Mouse (Mus musculus): ENCODE data around the gene Satb1.

Gene Satb1

DNA sequence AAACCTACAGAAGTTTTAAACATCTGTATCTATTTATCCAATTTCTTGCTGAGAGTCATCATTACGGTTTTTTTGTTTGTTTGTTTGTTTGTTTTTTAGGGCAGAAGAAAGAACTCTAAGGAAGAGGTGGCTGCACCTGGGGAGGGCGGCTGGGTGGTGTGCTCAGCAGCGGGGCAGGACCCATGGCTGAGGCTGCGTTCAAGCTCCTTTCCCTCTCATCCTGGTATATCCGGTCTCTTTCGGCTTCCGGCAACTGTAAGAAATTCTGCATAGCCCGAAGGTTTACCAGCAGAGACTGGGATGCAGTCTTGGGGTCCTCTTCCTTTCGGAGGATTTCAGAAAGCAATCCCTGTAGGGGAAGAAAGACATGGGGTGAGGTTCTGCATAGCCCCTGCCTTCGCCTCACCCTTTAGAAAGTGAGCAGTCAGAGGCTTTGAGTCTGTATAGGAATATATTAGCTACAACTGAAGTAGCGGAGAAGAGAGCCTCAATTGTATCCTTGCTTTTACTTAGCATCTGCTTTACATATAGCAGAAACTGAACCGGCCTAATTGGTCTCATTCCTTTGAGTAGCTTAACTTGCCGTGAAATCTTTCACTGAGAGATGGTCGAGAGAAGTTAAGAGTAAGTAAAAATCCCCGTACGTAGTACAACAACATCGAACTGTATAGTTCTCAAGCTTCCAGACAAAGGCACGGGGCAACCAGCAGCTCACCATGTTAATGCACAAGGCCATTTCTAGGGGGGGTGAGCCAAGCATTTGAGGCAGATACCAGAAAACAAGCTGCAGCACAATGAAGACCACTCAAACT, 57.8 kb downstream of the Satb1 start:
- no peak for DNase-seq (ENCODE audit: low spot score)

DNA sequence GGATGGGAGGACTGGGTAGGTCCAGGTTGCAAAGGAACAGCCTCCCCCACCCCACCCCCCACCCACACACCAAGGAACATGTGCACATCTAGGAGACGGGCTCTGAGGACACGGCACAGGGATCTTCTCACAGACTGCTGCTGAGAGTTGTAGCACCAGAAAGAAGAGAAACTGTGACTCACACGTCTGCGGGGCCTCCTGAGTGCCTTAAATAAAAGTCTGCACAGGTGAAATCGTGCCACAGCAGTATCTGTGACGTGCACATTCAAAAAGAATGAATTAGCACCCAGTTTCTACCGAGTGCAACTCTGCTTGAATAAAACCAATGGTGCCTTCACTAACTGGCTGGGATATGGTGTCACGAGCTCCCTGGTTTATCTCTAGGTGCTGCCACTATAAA, 69.5 kb downstream of the Satb1 start:
- DNase-seq (ENCODE audit: low spot score): no peak

DNA sequence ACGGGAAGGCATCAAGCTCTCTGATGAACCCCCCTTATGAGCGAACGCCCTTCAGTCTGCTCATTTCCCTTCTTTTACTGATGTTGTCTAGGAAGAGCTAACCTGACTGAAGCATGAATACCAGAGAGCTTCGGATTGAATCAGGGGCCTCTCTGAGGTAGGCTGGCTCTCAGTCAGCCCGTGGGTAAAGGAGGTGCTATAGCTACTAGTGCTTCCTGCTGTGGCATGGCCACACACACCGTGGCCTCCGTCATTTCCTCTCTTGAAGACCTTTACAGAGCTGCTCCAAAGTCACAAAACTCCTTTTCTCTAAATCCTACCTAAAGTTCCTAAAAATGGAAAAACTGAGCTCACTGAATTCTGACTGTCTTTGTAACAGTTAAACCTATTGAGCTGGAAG, 70.6 kb downstream of the Satb1 start:
- no peak for DNase-seq (ENCODE audit: low spot score)

DNA sequence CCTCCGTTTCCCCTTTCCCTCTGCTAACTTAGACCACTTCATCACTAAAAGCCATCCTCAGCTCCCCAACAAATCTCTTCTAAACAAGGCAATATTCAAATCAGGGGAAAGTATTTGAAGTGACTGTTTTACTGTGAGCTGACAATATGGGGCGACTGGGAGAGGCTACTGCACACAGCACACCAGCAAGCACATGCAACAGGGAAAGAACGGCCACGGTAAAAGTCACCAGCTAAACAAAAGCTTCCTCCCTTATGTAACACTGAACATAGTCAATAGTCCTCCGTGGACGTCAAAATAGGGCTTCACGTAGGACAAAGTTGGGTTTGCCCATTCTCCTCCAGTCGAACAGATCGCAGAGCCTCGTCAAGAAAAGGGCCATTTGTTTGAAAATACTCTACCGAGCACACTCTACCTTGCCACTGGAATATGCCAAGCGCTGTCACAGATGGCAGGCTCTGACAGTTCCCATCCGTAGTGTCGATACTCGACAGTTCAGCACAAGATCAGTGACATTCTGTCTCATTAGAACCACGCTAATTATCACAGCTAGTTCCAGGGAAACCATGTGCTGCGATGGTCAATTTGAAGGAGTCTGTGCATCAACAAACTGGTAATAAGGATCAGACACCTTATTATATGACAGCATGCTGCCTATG, 72.0 kb downstream of the Satb1 start:
- no peak for DNase-seq (ENCODE audit: low spot score)

DNA sequence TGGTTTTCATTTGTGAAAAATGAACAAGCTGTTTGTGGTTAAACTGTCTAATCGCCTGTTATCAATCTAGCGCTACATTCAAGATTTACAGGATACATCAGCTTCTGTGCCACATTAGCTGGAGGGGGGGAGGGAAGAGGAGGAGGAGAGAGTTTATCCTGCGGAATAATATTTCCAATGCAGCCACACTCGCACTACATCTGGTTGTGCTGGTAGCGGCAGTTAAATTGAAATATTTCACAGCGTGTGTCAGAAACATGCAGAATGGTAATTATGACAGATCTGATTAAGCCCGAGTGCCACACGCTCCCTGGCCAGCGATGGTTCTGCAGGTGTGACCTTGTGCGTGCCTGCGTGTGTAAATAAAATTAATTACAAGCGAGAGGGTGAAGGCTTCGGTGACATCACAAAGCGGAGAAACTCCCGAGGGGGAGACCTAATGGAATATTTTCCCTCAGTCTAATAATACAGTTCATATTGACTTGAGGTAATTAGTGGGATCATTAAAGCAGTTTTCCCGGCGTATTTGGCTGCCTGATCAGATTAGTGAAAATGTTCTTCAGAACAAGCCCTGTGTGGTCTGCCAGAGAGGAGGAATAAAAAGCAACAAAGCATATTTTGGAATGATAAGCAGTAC, 72.7 kb downstream of the Satb1 start:
- DNase-seq (ENCODE audit: low spot score): no peak

DNA sequence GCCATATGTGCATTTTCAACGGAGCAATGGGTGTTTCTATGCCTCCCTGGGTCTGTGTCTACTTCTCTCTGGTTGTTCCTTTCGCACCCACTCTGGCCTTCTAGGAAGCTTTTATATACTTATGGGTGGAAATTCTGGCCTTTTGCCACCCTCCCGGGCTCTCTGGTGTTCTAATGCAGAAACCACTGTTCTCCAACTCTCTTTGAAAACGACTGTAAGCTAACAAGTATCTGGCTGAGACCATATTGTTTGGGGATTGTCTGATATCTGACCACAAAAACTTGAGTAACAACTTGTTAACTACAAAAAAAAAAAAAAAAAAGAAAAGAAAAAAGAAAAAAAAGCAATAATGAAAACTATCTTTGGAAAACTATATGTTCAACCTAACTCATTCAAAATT, 73.6 kb downstream of the Satb1 start:
- DNase-seq (ENCODE audit: low spot score): no peak

DNA sequence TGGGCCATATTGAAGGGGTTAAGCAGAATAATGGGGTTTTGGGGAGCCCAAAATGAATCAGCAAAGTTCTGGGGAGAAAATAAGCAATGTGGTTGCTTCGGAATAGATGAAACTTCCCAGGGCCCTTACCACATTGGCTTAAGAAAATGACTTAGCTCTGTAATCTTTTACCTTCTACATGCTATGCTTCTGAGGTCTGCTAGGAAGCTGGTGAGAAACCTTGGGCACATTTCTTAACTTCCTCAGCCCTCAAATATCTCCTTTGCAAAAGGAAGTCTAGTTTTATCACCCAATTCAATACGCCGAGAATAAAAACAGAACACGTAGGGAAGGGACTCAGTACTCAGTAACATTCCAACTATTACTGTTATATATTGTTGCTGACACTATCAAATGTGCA, 80.9 kb downstream of the Satb1 start:
- no peak for DNase-seq (ENCODE audit: low spot score)

DNA sequence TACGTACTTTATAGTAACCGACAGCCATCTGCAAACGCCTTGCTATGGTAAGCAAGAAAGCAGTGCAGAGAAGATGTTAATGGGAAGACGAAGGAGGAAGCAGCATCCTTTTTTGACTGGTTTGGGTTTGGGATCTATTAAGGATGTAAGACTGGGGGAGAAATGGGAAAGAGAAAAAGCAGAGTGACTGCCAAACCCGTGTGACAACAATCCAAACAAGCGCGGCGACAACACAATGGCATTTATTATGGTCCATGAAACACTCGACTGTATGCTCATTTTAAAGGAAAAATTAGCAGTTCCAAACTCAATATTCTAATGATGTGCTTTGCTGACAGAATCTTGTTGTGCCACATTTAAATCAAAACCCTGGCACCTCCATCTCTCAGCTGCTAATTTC, 85.9 kb downstream of the Satb1 start:
- no peak for DNase-seq (ENCODE audit: low spot score)

DNA sequence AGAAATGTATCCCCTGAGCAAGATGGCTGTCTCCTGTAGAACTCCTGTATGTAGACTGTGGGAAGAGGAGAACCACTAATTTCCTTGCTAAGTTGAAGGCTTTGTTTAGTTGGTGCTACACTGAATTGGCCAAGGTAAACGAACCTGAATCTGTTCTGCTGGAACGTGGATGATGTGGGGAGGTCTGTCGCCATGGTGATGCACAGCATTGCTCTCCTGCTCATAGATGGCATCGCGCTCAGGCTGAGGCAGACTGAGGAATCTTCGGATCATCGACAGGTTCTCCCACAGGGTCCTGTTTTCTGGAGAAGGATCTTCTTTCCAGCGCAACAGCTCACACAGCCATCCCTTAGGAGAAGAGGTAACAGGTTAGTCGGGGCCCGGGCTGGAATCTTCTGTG, 90.6 kb downstream of the Satb1 start:
- no peak for DNase-seq (ENCODE audit: low spot score)

DNA sequence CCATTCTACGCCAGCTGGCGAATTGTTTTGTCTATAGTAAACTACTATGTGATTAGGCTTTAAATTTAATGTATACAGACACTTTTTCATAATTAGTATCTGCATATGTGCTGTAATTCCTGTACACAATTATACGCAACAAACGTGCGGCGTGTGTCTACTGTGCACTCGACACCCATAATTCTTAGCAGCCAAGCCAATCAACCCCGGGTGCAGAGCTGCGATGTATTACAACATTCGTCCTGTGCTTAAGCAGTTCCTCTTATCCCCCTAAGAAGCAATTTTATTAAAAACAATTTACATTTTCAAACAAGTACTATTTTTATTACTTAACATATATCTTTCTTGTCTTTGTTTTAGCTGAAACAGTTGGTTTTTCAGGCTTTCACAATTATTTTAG, 92.0 kb downstream of the Satb1 start:
- DNase-seq (ENCODE audit: low spot score): no peak

DNA sequence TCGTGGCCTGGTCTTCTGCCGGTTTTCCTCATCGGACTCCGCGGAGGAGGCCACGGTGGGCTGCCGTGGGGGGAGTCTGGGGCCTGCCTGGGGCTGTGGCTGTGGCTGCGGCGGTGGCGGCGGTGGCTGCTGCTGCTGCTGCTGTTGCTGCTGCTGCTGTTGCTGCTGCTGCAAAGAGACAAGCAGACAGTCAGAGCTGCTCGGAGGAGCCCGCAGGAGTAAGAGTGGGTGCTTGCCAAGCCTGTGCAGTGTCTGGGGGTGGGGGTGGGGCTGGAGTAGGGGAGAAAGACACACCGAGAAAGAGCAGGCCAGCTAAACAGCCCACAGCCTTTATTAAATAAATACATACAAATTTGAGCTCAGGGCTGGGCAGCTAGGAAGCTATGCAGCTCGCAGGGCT, 92.8 kb downstream of the Satb1 start:
- DNase-seq (ENCODE audit: low spot score): no peak

DNA sequence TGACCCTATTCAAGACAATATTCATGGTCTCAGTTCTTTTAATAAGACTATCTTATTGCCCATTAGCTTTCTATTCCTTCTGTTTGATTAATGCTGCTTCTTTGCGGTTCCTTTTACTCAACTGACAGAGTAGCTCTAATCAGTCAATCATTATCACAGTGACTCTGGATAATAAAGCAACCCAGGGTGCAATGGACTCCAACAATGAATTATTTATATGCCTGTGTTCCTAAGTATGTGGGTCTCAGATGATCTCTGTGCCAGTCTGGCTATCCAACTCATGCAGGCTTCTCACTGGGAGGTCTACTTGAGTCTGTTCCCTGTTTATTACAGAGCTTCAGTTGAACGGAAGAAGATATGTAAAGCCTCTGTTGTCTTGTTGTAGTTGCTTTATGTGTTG, 108.6 kb downstream of the Satb1 start:
- DNase-seq (ENCODE audit: low spot score): no peak

DNA sequence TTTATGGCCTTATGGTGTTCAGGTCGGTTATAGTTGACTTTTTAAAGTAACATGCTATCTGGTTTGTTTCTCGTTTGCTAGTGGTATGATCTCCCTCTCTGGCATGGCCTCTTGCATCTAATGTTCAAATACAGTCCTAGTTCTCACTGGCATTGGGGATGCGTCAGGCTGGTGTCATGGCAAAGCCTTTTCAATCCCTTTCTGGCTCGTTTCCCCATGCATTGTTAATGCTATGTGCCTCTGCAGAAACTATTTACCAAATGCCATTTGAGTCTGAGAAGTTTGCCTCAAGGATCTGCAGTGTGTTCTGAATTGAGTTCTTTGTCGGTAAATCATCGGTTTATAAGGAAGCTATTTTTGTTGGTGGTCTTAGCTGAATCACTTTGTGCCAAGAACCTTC, 137.4 kb downstream of the Satb1 start:
- DNase-seq (ENCODE audit: low spot score): no peak

DNA sequence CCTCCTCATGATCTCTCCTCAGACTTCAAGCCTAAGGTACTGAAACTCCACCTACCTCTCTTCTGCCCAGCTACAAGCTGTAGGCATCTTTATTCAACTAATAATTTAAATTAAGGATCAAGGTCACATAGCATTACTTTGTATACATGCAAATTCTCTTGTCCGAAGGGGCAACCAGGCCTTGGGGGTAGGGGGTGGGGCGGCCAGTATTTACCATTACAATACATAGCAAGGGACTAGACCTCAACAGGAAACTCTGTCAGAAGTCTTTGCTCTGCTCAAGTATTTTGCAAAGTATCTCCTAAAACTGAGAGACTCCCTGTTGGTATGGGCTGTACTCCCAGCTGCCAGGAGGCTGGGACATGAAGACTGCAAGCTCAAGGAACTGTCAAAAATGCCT, 137.8 kb downstream of the Satb1 start:
- no peak for DNase-seq (ENCODE audit: low spot score)

DNA sequence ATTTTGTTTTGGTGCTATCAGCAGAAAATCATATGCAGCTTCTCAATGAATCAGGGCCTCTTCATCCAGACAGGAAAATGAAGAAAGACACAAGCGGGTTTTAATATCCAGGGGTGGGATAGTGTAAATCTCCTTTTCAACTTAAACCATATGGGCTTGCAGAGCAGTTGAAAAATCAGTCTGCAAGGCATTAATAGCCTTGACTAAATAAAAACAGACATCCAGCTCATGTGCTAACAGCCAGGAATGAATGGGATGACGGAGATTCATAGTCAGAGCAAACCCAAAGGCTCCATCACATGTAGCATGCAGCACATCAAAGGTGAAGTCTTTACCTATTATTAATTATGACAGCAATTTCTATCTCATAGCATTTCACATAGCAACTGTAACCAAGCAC, 142.6 kb downstream of the Satb1 start:
- DNase-seq (ENCODE audit: low spot score): no peak

DNA sequence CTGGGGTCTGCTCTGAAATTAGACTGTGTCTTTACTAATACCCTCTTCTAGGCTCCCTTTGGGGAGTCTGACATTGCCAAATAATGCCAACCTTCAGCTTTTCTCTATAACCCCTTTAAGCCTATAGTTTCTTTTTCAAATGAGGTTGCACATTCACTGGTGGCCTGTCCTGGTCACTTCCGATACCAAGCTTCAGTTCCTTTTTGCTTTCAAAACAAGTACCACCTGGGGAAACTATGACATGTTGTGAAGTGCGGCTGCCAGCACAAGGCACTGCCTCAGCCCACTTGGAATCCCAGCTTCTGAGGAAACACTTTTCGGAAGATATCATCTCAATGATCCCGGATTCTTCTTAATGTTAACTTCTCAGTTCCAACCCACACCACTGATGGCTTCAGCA, 145.9 kb downstream of the Satb1 start:
- no peak for DNase-seq (ENCODE audit: low spot score)
